Mouse (Mus musculus) left cerebral cortex, adult 9 months (tissue): ENCODE results near the gene Lemd1.
A peak's percentile ranks its signal among the peaks of the same experiment; 100 is the strongest.

Source experiments
- DNase-seq, 2 experiments: peaks; one replicate each; pipeline ENCODE4 v3.0.0; 2022; ENCODE audit warnings: low spot score in 2 of 2

Lemd1 gene

DNA sequence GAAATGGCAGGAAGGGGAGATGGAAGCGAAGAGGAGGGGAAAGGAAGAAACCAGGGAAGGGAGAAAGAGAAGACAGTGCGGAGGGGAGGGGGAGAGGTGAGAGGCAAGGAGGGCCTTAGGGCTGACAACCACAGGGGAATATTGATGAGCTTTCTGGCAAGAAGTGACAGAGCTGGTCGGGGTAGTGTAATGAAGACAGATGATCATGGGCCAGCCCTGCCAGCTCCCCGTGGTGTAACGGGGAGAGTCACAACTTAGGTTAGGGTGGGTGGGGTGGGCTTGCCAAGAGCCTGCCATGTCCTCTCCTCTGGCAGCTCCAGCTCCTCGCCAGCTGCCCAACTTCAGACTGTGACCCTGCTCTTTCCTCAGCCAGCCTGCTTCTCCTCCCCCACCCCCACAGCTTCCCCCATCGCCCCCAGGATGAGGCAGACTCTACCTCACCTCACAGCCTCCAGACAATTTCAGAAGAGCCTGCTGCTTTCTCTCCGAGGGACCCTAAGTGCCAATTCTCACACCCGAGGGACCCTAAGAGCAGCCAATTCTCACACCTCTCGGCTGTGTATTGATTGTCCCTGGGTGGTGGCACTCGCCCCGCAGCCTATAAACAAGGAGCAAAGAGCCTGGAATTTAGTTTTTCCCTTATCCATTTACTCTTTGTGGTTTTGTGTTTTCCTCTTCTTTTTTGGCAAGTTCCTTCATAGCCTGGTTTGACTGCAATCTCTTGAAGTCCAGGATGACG, 26.3 kb upstream of the Lemd1 start:
- DNase-seq = no peak

DNA sequence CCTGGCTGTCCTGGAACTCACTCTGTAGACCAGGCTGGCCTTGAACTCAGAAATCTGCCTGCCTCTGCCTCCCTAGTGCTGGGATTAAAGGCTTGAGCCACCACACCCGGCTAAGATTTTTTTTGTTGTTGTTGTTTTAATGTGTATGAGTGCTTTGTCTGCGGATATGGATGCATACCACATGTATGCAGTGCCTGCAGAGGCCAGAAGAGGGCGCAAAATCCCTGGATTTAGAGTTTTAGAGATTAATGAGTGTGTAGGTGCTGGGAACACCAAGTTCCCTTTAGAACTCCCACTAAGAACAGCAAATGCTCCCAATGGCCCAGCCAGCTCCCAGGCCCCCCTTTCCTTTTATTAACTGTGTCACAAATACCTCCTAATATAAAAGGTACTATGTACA, 25.4 kb upstream of the Lemd1 start:
- DNase-seq = no peak

DNA sequence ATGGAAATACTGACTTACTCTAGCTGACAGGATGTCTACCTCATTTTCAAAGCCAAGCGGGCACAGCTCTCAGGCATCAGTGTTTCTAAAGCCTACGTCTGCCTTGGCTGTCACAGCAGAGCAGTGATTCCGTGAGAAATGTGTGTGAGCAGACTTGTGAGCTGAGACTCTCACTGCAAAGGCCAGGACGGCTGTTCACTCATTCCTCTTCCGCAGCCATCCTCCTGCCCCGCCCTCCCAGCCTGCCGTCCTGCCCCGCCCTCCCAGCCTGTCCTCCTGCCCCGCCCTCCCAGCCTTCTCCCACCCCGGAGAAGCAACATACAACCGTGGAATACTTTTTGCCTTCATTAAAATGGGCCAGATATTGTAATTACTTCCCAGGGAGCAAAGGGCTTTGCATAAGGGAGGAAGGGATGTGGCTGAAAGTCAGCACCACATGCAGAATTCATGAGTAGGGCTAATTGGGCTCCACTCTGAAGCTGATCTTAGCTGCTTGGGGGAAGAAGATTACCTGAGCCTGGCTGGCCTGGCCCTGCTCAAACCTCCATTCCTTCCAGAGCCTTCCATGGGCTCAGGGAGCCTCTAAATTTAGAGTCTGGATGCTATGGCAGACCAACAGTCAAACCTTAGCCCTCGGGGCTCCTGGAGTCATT, 23.0 kb upstream of the Lemd1 start:
- no peak for DNase-seq

DNA sequence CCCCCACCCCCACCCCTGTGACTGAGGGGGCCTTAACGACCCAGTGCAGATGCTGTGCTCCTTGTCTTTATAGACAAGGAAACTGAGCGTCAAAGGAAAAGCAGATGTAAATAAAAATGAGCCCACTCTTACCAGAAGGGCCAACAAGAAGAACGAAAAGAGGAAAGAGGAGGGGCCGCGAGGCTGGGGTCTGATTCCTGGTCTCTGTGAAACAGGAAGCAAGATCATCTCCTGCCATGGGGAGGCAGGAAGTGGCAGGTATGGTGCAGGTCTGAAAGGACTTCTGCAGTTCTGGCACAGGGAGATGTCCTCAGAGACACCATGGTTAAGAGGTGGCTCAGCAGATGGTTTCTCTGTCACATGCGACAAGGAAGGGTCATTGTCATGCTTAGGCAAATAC, 20.5 kb upstream of the Lemd1 start:
- DNase-seq = no peak

DNA sequence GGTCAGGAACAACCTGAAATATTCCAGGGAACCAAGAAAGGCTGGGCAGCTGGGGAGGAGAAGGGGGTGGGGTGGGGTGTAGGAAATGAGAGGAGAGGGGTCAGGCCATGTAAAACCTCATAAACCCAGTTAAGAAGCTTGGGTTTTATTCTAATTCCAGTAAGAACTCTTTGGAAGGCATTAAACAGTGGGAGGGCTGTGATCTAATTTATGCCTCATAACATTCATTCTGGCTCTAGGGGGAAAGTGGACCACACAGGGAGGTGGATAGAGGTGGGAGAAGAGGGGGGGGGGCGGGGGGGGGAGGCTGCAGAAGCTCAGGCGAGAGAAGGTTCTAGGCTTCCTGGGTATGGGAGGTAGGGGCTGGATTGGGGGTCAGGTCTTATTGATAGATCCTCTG, 19.6 kb upstream of the Lemd1 start:
- DNase-seq = no peak

DNA sequence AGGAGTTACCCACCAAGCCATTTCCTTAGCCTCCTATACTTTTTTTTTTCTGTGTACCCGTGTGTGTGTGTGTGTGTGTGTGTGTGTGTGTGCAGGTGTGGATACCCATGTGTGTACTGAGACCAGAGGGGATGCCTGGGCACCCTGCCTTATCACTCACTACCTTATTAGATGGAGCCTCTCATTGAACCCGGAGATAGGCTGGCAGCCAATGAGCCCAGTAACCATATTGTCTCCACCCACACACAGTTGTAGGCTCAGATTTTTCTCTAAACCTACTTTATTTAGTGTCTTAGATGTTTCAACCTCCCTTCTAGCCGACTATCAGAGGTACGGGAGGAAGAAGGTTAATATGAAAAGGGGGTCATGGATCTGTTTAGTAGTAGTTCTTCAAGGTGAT, 4.9 kb upstream of the Lemd1 start:
- no peak for DNase-seq

DNA sequence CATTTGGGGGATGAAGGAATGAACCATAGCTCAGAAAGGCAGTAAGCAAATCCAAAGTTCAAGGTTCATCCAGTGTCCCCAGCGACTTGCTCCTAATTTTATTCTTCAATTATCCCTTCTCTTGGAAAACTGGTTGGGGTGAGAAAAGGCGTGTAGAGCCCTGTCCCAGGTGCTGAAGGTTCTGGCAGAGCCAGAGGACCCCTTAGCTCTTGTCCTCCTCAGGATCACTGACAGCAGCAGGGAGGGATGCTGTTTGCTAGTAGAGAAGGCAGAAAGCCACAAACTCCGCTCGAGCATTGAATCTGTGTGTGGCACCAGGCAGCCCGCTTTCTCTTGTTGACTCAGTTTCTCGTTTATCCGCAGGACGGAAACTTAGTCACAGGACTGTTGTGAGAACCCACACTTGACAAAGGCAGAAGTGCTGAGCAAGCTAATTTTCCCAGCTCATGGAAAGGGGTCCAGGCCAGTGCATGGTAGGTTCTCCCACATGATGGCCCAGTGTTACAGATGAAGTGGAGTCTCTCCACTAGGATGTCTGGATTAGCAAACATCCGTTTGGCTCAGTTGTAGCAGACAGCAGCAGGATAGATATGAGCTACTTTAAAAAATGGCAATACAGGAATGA, 2.7 kb upstream of the Lemd1 start:
- DNase-seq = no peak

DNA sequence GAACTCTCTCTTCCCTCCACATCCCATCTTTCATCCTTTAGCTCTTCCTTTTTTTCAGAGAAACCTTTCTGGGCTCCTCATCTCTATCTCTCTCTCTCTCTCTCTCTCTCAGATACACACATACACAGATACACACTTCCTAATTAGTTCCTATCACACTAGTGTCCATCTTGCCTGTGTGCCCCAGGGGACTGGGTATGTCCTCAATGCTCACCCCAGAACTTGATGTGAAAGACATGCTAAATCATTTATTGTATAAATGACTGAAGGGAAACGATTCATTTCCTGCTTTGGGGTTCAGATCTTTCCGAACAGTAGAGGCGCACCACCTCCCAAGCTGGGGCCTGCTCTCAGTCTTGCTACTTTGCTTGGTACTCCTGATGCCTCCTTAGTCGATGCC, 2.0 kb upstream of the Lemd1 start:
- no peak for DNase-seq

DNA sequence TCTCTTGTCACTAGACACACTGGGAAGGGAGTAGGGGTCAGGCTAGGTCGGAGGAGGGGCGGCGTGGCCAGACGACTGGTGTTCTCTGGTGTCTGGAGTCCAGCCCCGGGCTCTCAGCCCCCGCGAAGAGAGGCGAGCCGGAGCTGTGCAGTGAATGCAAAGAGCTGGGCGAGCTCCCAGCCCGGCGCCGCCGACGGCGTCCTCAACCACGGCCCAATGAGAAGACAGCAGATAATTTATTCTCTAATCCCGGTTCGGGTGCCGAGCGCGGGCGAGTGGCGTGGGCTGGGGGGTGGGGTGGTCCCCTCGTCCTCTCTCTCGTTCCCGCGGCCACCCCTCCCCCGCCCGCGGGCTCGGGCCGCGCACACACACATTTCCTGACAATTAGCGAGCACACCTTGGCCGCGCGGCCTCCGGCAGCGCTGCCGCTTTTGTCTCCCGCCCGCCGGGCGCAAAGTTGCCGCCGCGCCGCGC, 1.2 kb upstream of the Lemd1 start:
- peak in 1 of 2 experiments; percentile 64 for DNase-seq

DNA sequence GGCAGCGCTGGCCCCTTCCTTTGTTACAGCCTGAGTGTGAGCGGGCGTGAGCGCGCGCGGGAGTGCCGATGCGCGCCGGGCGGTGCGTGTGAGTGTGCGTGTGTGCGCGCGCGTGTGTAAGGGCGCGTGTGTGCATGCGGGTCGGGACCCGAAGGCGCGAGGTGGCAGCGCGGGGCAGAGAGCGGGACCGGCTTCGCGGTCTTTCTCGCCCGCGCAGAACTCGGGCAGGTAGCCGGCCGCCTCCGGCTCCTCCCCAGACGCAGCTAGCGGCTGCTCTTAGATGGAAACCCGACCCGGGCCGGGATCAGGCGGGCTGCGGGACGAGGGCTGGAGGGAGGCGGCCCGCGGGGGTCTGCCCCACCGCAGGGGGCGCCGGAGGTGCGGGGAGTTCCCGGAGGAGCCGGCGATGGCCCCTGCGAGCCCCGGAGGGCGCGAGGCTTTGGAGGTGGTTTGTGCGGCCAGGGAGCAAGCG, 574 bp upstream of the Lemd1 start:
- peak in 1 of 2 experiments; percentile 2 for DNase-seq

DNA sequence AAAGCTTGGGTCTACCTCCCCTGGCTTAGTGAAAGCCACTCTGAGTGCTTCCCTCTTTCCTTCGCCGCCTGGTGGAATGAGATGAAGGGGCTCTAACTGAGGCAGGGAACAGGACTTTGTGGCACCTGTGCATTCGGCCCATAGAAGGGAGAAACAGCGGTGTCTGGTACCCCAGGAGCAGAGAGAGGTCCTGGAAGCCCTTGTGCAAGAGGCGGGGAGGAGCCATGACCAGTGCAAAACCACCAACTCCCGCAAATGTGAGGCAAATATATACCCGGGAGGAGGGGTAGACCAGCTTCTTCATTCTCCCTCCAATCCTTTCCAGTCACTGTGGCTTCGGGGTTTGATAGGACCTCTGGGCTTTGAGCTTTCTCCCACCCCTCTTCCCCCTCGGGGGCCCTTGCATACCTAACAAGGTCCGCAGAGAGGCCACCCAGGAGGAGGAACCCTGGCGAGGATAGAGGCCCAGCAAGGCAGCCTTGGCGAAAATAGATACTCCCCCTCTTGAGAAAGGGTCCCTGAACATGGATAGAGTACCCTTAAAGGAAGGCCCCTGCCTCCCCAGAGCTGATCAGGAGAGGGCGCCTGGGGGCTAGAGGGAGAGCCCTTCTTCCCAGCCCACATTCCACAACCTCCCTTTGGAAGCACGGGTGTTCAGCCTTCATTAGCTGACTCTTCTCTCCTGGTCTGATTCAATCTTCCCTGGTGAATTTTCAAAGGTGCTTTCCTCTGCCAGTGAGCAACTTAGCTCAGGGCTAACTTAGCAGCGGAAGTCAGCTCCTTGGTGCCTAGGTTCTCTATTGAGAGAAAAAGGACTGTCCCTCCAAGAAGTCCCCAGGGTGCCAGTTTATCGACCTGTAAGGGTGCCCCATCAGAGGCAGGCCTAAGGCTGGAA, 802 bp downstream of the Lemd1 start:
- DNase-seq = peak in 1 of 2 experiments; percentile 27

DNA sequence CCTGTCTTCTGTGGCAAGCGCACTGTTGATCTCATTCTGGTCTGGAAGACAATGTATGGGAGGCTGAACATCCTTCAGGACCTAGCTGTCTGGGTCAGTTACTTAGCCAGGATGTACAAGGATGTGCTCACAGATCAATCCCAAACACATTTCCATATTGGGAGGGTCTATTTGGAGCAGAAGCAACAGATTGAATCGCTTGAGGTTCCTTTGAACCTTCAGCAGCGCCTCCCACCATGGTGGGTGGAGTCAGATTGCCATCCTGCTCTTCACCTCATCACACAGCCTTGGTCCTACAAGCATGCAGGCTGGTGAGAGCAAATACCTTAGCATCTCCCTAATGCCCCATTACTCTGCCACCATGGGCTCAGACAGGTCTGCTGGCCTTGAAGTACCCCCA, 2.6 kb downstream of the Lemd1 start:
- DNase-seq = no peak

DNA sequence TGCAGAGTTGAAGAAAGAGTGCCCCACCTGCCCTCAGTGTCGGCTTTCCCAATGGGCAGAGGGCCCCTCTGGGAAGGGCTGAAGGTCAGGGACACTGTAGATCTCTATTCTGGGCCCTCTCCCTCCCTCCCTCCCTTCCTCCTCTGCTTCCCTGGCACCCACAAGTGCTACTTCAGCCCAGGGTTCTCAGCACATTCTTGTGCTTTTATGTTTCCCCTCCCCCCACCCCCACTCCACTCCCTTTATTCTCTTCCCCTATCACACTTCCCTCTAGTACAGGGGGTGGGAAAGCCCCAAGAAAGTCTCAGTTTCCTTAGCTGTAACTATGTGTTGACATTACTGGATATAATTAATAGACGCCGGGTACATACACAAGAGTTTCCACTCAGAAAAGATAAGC, 3.4 kb downstream of the Lemd1 start:
- no peak for DNase-seq

DNA sequence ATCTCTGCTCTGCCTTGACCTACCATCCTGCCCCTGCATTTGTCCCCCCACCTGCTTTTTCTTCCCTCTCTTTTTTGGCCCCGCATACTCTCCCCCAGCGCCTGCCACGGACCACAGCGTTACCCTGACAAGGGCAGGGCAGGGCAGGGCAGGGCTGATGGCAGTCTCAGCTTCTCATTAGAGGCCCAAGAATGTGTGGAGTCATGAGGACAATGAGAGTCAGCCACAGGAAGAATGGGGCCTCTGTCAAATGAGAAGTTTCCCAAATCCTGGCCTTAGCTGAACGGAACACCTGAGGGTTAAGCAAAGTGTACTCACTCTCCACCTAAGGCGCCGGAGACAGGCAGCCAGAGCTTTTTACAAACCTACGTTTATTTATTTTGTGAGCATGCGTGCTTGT, 3.9 kb downstream of the Lemd1 start:
- DNase-seq = no peak

DNA sequence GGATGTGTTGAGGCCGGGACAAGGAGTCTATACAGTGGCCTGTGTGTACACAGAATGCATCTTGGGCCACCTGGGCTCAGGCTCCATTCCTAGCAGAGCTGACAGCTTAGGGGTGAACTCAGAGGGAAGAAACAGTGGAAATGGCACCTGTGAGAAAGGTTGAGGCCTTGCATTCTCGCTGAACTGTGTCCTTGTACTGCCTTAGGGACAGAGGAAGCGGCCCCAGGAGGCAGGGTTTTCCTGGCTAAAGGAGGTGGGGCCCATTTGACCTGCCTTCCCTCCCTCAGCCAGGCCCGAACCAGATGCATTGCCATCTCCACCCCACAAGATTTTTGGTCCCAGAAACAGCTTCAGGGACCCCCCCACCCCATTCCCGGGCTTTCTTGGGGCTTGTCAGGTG, 4.5 kb downstream of the Lemd1 start:
- DNase-seq = no peak

DNA sequence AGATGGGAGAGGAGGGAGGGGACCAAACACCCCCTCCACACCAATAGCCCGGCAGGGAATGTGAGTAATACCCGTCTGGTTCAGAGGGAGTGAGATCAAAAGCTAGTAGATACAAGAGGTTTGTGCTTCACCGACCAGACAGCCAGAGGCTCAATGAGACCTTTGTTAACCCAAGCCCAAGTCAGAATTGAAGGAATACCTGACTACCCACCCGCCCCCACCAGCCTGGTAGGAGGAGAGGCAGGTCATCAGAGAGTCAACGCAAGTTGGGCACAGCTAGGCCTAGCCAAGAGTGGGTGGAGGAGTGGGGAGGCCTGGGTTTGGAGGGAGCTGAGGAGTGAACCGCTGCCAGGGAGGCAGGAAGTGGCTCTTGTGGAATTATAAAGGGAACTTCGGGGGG, 5.1 kb downstream of the Lemd1 start:
- DNase-seq = no peak

DNA sequence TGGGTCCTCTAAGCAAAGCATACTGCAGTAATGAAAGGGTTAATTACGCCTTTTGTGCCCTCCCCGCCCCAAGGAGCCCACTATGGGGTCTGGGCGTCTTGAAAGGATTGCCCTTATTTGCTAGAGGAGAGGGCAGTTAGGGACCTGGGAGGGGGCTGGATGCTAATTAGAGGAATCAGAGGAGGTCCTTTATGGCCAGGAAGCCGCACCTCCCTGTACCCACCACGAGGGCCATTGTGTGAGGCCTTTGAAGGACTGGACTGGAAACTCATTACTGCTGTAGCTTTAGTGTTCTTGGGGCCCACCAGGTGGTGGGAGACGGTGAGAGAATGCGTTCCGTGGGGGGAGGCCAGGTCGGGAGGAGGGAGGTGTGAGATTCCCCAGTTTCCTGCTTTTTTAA, 6.4 kb downstream of the Lemd1 start:
- DNase-seq = no peak

DNA sequence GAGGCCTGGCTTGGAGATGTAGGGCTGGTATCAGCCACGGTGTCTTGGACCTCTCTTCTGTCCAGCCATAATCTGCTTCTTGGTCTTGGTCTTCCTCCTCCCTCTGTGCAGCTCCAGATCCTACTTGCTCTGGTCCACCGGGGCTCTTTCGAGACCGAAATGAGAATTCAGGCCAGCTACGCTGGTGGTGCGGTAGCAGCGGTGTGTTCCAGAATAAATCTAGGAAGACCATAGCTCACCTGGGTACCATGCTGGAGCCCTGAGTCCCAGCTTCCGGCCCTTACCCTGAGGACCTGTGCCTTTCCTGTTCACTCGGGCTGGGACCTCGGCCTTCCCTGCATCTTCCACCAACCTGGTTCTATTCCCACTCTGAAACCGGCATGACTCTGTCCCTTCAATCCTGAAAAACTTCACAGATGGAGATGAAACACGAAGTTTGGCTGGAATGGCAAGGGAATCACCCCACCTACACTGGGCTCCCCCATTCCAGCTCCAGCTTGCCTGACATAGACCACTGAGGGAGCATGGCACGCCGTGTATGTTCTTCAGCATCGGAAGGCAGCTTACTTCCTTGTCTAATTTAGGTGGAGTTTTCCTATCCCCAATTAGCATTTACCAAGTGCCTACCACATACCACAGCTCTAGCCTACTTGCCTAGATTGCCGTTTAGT, 7.3 kb downstream of the Lemd1 start:
- DNase-seq = no peak

DNA sequence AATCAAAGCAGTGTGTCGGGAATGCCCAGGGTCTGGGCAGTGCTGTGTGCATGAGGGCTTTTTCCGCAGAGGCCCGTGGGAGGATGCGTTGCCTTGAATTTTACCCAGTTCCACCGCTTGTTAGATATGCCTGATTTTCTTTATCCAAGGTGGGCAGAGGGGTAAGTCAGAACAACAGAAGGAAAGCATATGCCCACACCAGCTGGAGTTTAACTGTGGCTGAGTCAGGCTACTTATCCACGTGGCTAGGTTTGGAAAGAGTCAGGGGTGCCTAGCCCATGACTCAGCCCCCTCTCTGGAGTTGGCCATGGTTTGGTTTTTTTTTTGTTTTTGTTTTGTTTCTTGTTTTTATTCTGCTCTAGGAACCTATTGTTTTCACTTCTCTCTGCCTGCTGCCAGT, 8.0 kb downstream of the Lemd1 start:
- peak in 1 of 2 experiments; percentile 67 for DNase-seq

DNA sequence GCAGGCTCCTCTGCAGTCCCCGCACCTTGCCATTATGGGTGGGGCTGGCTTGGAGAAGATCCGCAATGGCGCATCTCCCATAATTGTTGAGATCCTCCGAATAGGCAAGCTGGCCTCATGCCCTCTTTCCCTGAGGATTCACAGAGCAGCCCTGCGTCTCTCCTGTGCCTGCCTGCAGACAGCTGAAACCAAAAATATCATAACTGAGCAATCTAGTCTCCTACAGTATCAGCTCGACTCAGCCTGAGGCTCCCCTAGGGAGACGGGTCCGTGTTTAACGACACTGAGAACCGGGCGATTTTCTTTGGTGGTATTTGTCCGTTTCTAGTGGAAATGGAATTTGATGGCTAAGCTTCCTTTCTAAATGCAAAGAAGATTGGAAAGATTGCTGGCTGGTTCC, 8.7 kb downstream of the Lemd1 start:
- no peak for DNase-seq
